Mouse (Mus musculus) gastrocnemius, postnatal 4 days (tissue): Measurements from ENCODE around the gene Tor2a. TPM values are rescaled to one million over a fixed set of nuclear protein-coding genes. Genes with fewer than 3 reads are reported as not detected.

Source experiments
- DNase-seq, 2 experiments: peaks; one replicate each; pipeline ENCODE4 v3.0.0; 2021 to 2022; ENCODE audit warnings: low spot score in 2 of 2, mixed read lengths in 2 of 2
- microRNA-seq: library from miRNA; unstranded; fragments of <30 nt; microRNA quantifications from one replicate; pipeline ENCODE4 v1.2.0, GENCODE M21; 2021
- total RNA-seq, 2 experiments: library from RNA; stranded (reverse); gene quantifications; 2 replicates each; pipeline ENCODE4 v1.2.3; 2021

Tor2a gene
- total RNA-seq, 2 experiments from 2014 or later, result 17.8 to 22.4 TPM

GRCm38 (mm10) chr2:32798251-32798962 lies 41.4 kb downstream of the Tor2a start:
- DNase-seq, result no peak

GRCm38 (mm10) chr2:32808816-32809566 lies 52.0 kb downstream of the Tor2a start:
- no peak for DNase-seq

Small RNA genes lying within 50 kb of the gene (microRNA-seq; reads per million reads assigned to microRNA genes)
- gene Mir2861, result not detected
- gene Mir3960, result not detected

Other genes starting within 250 kb of the Tor2a start
- gene Fam102a, start 221.9 kb upstream of the Tor2a start, total RNA-seq, result 1 to 10 TPM; 7.5 to 8.2 TPM
- gene Dpm2, start 186.4 kb upstream of the Tor2a start, total RNA-seq, result 10 to 100 TPM; 36.4 to 41.9 TPM
- gene Pip5kl1, start 182.4 kb upstream of the Tor2a start, total RNA-seq, result not detected
- not detected for gene 9430097D07Rik, start 181.6 kb upstream of the Tor2a start, total RNA-seq
- gene St6galnac4, start 170.1 kb upstream of the Tor2a start, total RNA-seq, result 10 to 100 TPM; 48.8 to 55.1 TPM
- gene St6galnac6, start 157.5 kb upstream of the Tor2a start, total RNA-seq, result 10 to 100 TPM; 57.4 to 63.6 TPM
- gene Ak1, start 135.5 kb upstream of the Tor2a start, total RNA-seq, result 100 to 1,000 TPM; 892 to 897 TPM
- 10 to 100 TPM; 55.3 to 60.1 TPM for gene Eng, start 110.6 kb upstream of the Tor2a start, total RNA-seq
- 10 to 100 TPM; 18.7 to 22.4 TPM for gene Fpgs, start 53.1 kb upstream of the Tor2a start, total RNA-seq
- 10 to 100 TPM; 49.3 to 55.2 TPM for gene Cdk9, start 44.2 kb upstream of the Tor2a start, total RNA-seq
- 10 to 100 TPM; 18.4 TPM for gene Sh2d3c, start 36.2 kb upstream of the Tor2a start, total RNA-seq
- gene 6330409D20Rik, start 16.2 kb upstream of the Tor2a start, total RNA-seq, result not detected
- gene Ttc16, start 18.4 kb downstream of the Tor2a start, total RNA-seq, result not detected
- gene Ptrh1, start 18.6 kb downstream of the Tor2a start, total RNA-seq, result 1 to 10 TPM; 2.0 to 3.2 TPM
- not detected for gene Cfap157, start 27.2 kb downstream of the Tor2a start, total RNA-seq
- 10 to 100 TPM; 16.3 to 16.9 TPM for gene Stxbp1, start 90.0 kb downstream of the Tor2a start, total RNA-seq
- 10 to 100 TPM; 26.8 to 27.5 TPM for gene Fam129b, start 118.9 kb downstream of the Tor2a start, total RNA-seq
- gene Rpl12, start 204.3 kb downstream of the Tor2a start, total RNA-seq, result 100 to 1,000 TPM; 212 to 221 TPM
- 10 to 100 TPM; 20.0 to 22.0 TPM for gene Lrsam1, start 204.4 kb downstream of the Tor2a start, total RNA-seq
- gene Slc2a8, start 224.8 kb downstream of the Tor2a start, total RNA-seq, result 1 to 10 TPM; 8.8 to 9.7 TPM